Comparison of ENCODE assay signal across 12 mouse cellular contexts in genomic region chr17:30378221-30379010, GRCm38 (mm10).
DNase-seq lines count a peak whose midpoint lies in the region; ATAC-seq and TF ChIP-seq lines count a peak whose summit lies in the region.
"Had no signal": no experiment of that assay in that cellular context is flagged by ENCODE, and none has a peak within 500 bp of the region (broad histone marks: within the 10 kb centered on the region; RNA-seq: fewer than 3 reads in every experiment).

No protein-coding gene starts in this region.

- 1% methylated on average over 5 of the region's 5 CpGs for WGBS in forebrain, embryonic 14.5 days
- 25% methylated on average over 5 of the region's 5 CpGs for WGBS in limb, embryonic 14.5 days
- WGBS in thymus, adult 2 months, result 93% methylated on average over 5 of the region's 5 CpGs
- WGBS in kidney, embryonic 15.5 days, result 38% methylated on average over 5 of the region's 5 CpGs
- WGBS in kidney, embryonic 16.5 days, result 44% methylated on average over 5 of the region's 5 CpGs

- no peak overlapping the region for H3K9ac ChIP-seq in forebrain, embryonic 14.5 days (ENCODE audit: low read length)
- H3K9ac ChIP-seq in limb, embryonic 14.5 days (ENCODE audit: low read depth, low read length, severe bottlenecking), result no peak overlapping the region
- no peak overlapping the region for H3K9ac ChIP-seq in kidney, embryonic 15.5 days
- no peak overlapping the region for H3K9ac ChIP-seq in kidney, embryonic 16.5 days (replicated peaks; ENCODE audit: low read length)
- H3K9ac ChIP-seq: limb, embryonic 15.5 days had no signal

- no peaks in the 10 kb centered on the region for H3K36me3 ChIP-seq in forebrain, embryonic 14.5 days (ENCODE audit: control insufficient read depth, insufficient read depth, low read length)
- no peaks in the 10 kb centered on the region for H3K36me3 ChIP-seq in limb, embryonic 14.5 days (ENCODE audit: control insufficient read depth, insufficient read depth, low read length)
- no peaks in the 10 kb centered on the region for H3K36me3 ChIP-seq in thymus, adult 2 months (ENCODE audit: control insufficient read depth, insufficient read depth, low read length)
- no peaks in the 10 kb centered on the region for H3K36me3 ChIP-seq in kidney, embryonic 15.5 days
- H3K36me3 ChIP-seq in kidney, embryonic 16.5 days (ENCODE audit: insufficient read depth, low read length), result no peaks in the 10 kb centered on the region
- H3K36me3 ChIP-seq: limb, embryonic 15.5 days had no signal

- H3K4me3 ChIP-seq in forebrain, embryonic 14.5 days (ENCODE audit: low read depth, low read length), result no peak overlapping the region
- no peak overlapping the region for H3K4me3 ChIP-seq in limb, embryonic 14.5 days (replicated peaks; ENCODE audit: low read length)
- H3K4me3 ChIP-seq in thymus, adult 2 months (ENCODE audit: control insufficient read depth, insufficient read depth, low read length), result no peak overlapping the region
- no peak overlapping the region for H3K4me3 ChIP-seq in kidney, embryonic 15.5 days (replicated peaks)
- no peak overlapping the region for H3K4me3 ChIP-seq in kidney, embryonic 16.5 days (ENCODE audit: low read length)
- H3K4me3 ChIP-seq: limb, embryonic 15.5 days had no signal

- peaks cover 19% of the 10 kb centered on the region for H3K4me1 ChIP-seq in forebrain, embryonic 14.5 days (ENCODE audit: control insufficient read depth, insufficient read depth, low read length)
- H3K4me1 ChIP-seq in limb, embryonic 14.5 days (ENCODE audit: control insufficient read depth, insufficient read depth, low read length), result 0 out of 2 replicates have a peak, but pooled peaks cover 8% of the 10 kb centered on the region
- no peaks in the 10 kb centered on the region for H3K4me1 ChIP-seq in thymus, adult 2 months (replicated peaks; ENCODE audit: control insufficient read depth, insufficient read depth, low read length)
- H3K4me1 ChIP-seq in kidney, embryonic 15.5 days, result no peaks in the 10 kb centered on the region
- no peaks in the 10 kb centered on the region for H3K4me1 ChIP-seq in kidney, embryonic 16.5 days (ENCODE audit: insufficient read depth, low read length)

- no peaks in the 10 kb centered on the region for H3K27me3 ChIP-seq in forebrain, embryonic 14.5 days (replicated peaks; ENCODE audit: control insufficient read depth, insufficient read depth, low read length)
- no peaks in the 10 kb centered on the region for H3K27me3 ChIP-seq in limb, embryonic 14.5 days (ENCODE audit: control insufficient read depth, insufficient read depth, low read length)
- H3K27me3 ChIP-seq in thymus, adult 2 months (ENCODE audit: control insufficient read depth, insufficient read depth, low read length), result no peaks in the 10 kb centered on the region
- H3K27me3 ChIP-seq in kidney, embryonic 15.5 days, result no peaks in the 10 kb centered on the region
- no peaks in the 10 kb centered on the region for H3K27me3 ChIP-seq in kidney, embryonic 16.5 days (ENCODE audit: insufficient read depth, low read length)
- H3K27me3 ChIP-seq: limb, embryonic 15.5 days had no signal

- DNase-seq in ES-CJ7 (ENCODE audit: low read depth, low spot score) (peak; percentile 20), R1 (ENCODE audit: low read depth, low spot score) (peak; percentile 59)
- DNase-seq in forebrain, embryonic 14.5 days (ENCODE audit: low spot score), result peak; percentile 72
- peak; percentile 12 for DNase-seq in limb, embryonic 14.5 days (ENCODE audit: low spot score)
- no peak for DNase-seq in thymus, adult 2 months
- DNase-seq in layer of hippocampus, postnatal 10 days (ENCODE audit: low spot score in 2 of 2), result no peak
- DNase-seq: cerebellum, adult 8-10 months; spleen, adult 18-20 months had no signal

- H3K4me2 ChIP-seq in forebrain, embryonic 14.5 days (ENCODE audit: low read length), result no peak overlapping the region
- H3K4me2 ChIP-seq in limb, embryonic 14.5 days (replicated peaks; ENCODE audit: low read depth, low read length, severe bottlenecking), result no peak overlapping the region
- no peak overlapping the region for H3K4me2 ChIP-seq in kidney, embryonic 15.5 days
- H3K4me2 ChIP-seq in kidney, embryonic 16.5 days (replicated peaks; ENCODE audit: low read depth, low read length), result no peak overlapping the region
- H3K4me2 ChIP-seq: limb, embryonic 15.5 days had no signal

- no peaks in the 10 kb centered on the region for H3K9me3 ChIP-seq in forebrain, embryonic 14.5 days (replicated peaks; ENCODE audit: control insufficient read depth, low read length)
- H3K9me3 ChIP-seq in limb, embryonic 14.5 days (ENCODE audit: control insufficient read depth, low read length), result no peaks in the 10 kb centered on the region
- H3K9me3 ChIP-seq in kidney, embryonic 15.5 days (replicated peaks), result no peaks in the 10 kb centered on the region
- H3K9me3 ChIP-seq in kidney, embryonic 16.5 days (ENCODE audit: low read length), result no peaks in the 10 kb centered on the region
- H3K9me3 ChIP-seq: limb, embryonic 15.5 days had no signal

- no peak for TF ChIP-seq CTCF in thymus, adult 2 months (IDR thresholded peaks at IDR 0.05; ENCODE audit: borderline replicate concordance, control insufficient read depth, extremely low read depth, insufficient read depth, low read length, poor library complexity)

- ATAC-seq in forebrain, embryonic 14.5 days, result peak; percentile 34; the same call in 1 of the 2 replicates
- ATAC-seq in limb, embryonic 14.5 days (ENCODE audit: low FRiP score, low read depth), result no peak
- ATAC-seq in kidney, embryonic 15.5 days (replicated peaks; ENCODE audit: low FRiP score), result no peak
- ATAC-seq in kidney, embryonic 16.5 days (ENCODE audit: low FRiP score, low TSS enrichment), result no peak
- ATAC-seq: CD4-positive, CD25-positive, alpha-beta regulatory T cell, adult 4 months had no signal

- TF ChIP-seq POLR2A in limb, embryonic 14.5 days (IDR thresholded peaks at IDR 0.05; ENCODE audit: borderline replicate concordance, extremely low read depth, insufficient read depth, insufficient read length), result no peak
- TF ChIP-seq POLR2A in thymus, adult 2 months (IDR thresholded peaks at IDR 0.05; ENCODE audit: control insufficient read depth, extremely low read depth, insufficient read depth, low read length, poor library complexity), result no peak

- H3K27ac ChIP-seq in forebrain, embryonic 14.5 days (ENCODE audit: low read depth, low read length), result peak overlapping the region; percentile 67; the same call in 1 of the 2 replicates
- H3K27ac ChIP-seq in limb, embryonic 14.5 days (replicated peaks; ENCODE audit: low read depth, low read length), result no peak overlapping the region
- H3K27ac ChIP-seq in thymus, adult 2 months (ENCODE audit: control insufficient read depth, insufficient read depth, low read length), result no peak overlapping the region
- H3K27ac ChIP-seq in kidney, embryonic 15.5 days, result no peak overlapping the region
- no peak overlapping the region for H3K27ac ChIP-seq in kidney, embryonic 16.5 days (ENCODE audit: low read length)
- H3K27ac ChIP-seq: limb, embryonic 15.5 days had no signal

Comparison
In these comparisons a context has a peak if more than half of its experiments do, and no peak if none do; other contexts are left out.
1. DNase-seq: peak in ES-CJ7 (single experiment), R1 (single experiment), forebrain, embryonic 14.5 days (single experiment) and limb, embryonic 14.5 days (single experiment); none in thymus, adult 2 months (single experiment) and layer of hippocampus, postnatal 10 days (0 of 2).